Mouse (Mus musculus): Measurements from ENCODE around the gene Syce1. TPM values are rescaled to one million over a fixed set of nuclear protein-coding genes. Genes with fewer than 3 reads are reported as not detected.

The Syce1 gene
- not detected for total RNA-seq (2023)

DNA sequence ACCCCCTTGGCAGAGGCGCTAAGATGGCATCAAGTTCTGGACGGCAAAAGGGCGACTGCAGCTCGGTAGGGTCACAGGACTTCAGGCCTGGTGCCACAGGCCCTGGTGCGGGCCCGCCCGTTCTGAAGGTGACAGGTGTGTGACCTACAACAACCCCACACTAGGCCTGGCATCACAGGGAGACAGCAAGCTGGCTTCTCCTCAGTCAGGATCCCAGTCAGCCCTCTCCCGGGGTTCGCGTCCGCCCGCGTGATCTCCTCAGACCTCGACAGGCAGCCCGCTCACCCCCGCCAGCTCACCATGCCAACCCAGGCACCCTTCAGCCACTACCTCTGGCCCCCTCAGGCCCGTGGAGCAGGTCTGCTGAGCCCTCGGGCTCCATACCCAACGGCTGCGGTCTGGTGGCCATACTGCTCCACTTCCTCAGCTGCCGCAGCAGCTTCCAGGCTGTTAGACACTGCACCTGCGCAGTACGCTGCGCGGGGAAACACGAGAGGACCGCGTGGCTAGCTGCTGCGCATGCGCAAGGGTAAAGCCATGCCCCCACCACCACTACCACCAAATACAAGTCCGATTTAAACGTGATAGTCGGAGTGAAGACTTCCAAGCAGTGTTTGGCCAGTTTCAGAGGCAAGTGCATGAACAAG is at the start of gene Syce1:
Gene Syce1 (minus strand): TSS at position 447 of the 647 bp plus-strand sequence.

DNA sequence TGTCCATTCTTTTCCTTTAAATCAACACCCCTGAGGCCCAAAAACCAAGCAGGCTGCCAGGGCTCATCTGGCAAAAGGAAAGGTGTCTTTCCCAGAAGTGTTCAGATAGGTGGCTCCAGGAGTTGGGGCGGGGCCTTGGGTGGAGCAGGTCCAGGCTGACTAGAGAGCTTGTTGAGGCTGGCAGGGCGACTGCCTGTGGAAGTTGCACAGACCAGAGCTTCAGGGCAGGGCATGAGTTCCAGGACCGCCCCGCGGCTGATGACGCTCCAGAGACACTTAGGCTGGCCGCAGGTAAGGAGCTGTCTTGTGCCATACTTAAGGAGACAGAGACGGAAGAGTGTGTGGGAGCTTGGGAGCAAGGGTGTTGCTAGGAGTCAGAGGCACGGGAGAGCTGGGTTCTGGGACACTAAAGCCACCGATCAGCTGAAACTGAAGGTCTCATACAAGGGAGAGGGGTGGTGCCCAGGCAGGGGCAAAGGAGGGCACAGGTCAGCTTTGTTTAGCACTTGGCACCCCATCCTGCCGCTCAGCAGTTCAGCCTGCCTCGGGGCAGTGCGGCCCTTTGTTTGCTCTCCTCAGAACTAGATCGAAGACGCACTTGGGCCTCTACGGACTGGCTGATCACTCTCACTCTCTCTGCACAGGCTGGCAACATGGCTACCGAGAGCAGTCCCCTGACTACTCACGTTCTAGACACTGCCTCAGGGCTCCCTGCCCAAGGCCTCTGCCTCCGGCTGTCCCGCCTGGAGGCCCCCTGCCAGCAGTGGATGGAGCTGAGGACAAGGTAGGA is 47.5 kb upstream of the Syce1 start, which contains the start of gene Urah:
Gene Urah (plus strand): TSS at position 51 of the 790 bp plus-strand sequence.

DNA sequence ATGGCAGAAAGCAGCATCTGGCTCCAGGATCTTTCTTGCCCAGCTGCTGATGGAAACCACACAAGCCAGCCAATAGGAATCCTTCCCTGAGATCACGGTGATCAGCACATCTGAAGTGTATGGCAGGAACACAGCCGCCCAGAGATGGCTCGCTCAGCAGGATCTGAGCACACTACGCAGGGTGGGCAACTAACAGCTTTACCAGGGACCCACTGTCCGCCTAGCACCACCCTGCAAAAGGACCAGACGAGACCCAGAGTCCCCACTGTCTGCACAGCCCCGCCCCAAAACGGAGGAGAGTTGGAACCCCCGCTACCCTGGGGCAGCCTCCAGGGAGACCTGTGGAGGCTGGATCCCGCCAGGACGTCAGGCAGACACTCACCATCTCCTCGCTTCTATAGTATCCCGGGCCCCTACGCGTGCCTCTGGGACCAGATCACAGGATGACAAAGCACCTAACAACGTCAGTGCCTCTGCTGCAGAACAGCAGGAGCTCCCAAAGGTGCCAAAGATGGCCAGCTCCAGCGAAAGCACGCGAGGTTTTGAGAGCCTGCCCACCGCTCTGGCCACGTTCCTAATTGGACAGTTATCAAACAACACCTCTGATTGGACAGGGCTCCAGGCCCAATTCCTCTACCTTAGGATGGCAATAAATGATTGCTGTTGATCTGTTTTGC is 34.1 kb upstream of the Syce1 start, which contains the start of gene Zfp941:
Gene Zfp941 (minus strand): TSS at position 526 of the 677 bp plus-strand sequence.

DNA sequence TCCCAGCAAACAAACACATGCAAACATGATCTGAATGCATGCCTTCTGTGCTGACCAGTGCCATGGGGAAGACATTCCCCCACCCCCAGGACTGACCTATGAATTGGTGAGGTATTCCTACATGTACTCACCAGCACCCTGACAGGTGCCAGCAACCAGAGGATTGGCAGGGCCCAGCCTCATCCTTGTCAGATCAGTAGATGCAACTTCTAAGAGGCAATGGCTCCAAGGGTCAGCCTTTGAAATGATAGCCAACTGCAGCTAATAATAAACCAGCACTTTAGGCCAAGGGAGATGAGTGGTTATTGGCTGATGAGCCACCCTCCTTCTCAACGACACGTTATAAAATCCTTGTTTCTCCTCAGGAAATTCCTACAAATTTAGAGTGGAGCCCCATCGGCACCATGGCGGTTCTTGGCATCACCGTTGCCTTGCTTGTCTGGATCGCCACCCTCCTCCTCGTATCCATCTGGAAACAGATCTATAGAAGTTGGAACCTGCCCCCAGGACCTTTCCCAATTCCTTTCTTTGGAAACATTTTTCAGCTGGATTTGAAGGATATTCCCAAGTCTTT is 24.1 kb downstream of the Syce1 start, which contains the start of gene Cyp2e1:
Gene Cyp2e1 (plus strand): TSS at position 293 of the 574 bp plus-strand sequence.

Other genes with a start within 250 kb of the Syce1 start
- gene Olfr538, start 220.0 kb downstream of the Syce1 start, total RNA-seq (2023) = not detected
- not detected for gene Olfr46, start 186.6 kb downstream of the Syce1 start, total RNA-seq (2023)
- gene Olfr61, start 158.9 kb downstream of the Syce1 start, total RNA-seq (2023) = not detected
- not detected for gene Olfr53, start 141.4 kb downstream of the Syce1 start, total RNA-seq (2023)
- gene Olfr539, start 127.9 kb downstream of the Syce1 start, total RNA-seq (2023) = under 1 TPM in 1 of 2 experiments, not detected in 1; 0.02 TPM
- under 1 TPM in 1 of 2 experiments, not detected in 1; 0.04 TPM for gene Olfr45, start 105.9 kb downstream of the Syce1 start, total RNA-seq (2023)
- gene Olfr541, start 90.6 kb downstream of the Syce1 start, total RNA-seq (2023) = not detected
- gene Cyp2e1, start 24.1 kb downstream of the Syce1 start, total RNA-seq (2023) = not detected
- not detected for gene Zfp941, start 34.3 kb upstream of the Syce1 start, total RNA-seq (2023)
- not detected for gene Urah, start 47.2 kb upstream of the Syce1 start, total RNA-seq (2023)
- not detected for gene Scgb1c1, start 57.7 kb upstream of the Syce1 start, total RNA-seq (2023)
- not detected for gene Odf3, start 60.0 kb upstream of the Syce1 start, total RNA-seq (2023)
- gene Gm45785, start 68.5 kb upstream of the Syce1 start, total RNA-seq (2023) = not detected
- gene Ric8a, start 69.1 kb upstream of the Syce1 start, total RNA-seq (2023) = 100 to 1,000 TPM in 1 of 2 experiments, 10 to 100 TPM in 1; 87.9 to 102 TPM
- gene Bet1l, start 69.7 kb upstream of the Syce1 start, total RNA-seq (2023) = 10 to 100 TPM; 22.0 to 22.9 TPM
- 10 to 100 TPM; 93.4 to 95.3 TPM for gene Psmd13, start 94.1 kb upstream of the Syce1 start, total RNA-seq (2023)
- 10 to 100 TPM; 12.0 to 13.0 TPM for gene Sirt3, start 94.5 kb upstream of the Syce1 start, total RNA-seq (2023)
- gene Cox8b, start 112.6 kb upstream of the Syce1 start, total RNA-seq (2023) = not detected
- not detected for gene Nlrp6, start 133.1 kb upstream of the Syce1 start, total RNA-seq (2023)
- gene Pgghg, start 153.5 kb upstream of the Syce1 start, total RNA-seq (2023) = 10 to 100 TPM; 28.1 to 34.5 TPM
- 1 to 10 TPM; 1.3 to 2.7 TPM for gene Ifitm5, start 162.4 kb upstream of the Syce1 start, total RNA-seq (2023)
- gene Gm45717, start 168.1 kb upstream of the Syce1 start, total RNA-seq (2023) = not detected
- gene Ifitm2, start 168.1 kb upstream of the Syce1 start, total RNA-seq (2023) = 100 to 1,000 TPM; 421 to 568 TPM
- gene Ifitm1, start 179.4 kb upstream of the Syce1 start, total RNA-seq (2023) = 100 to 1,000 TPM; 245 to 419 TPM
- 100 to 1,000 TPM; 508 to 583 TPM for gene Ifitm3, start 222.9 kb upstream of the Syce1 start, total RNA-seq (2023)
- 1,000 to 10,000 TPM in 1 of 2 experiments, 100 to 1,000 TPM in 1; 867 to 1,003 TPM for gene Ifitm6, start 230.1 kb upstream of the Syce1 start, total RNA-seq (2023)
- gene Gm17387, start 241.3 kb upstream of the Syce1 start, total RNA-seq (2023) = not detected